Mouse (Mus musculus) embryonic facial prominence, embryonic 11.5 days (tissue): ENCODE measurements at regions not wholly inside any gene's neighbourhood (a gene's known extent, or its start where the extent isn't known, plus 50 kb on each side); places are given as distances from the start of the nearest gene placed in this dataset.

Experiments used
- ATAC-seq: fragments of 200-750 bp; cut with Nextera tagmentation; replicated peaks from 2 replicates; pipeline ENCODE4 v1.8.0; 2017; ENCODE audit warnings: low read depth; ENCODE audit not compliant: insufficient number of reproducible peaks, low FRiP score, low TSS enrichment
- DNase-seq: peaks from one replicate; pipeline ENCODE4 v3.0.0-alpha.2; 2015; ENCODE audit warnings: low spot score
- H3K27ac ChIP-seq: fragments of 300-500 bp; sonication (generic); replicated peaks from 2 replicates; pipeline ENCODE4 v1.5.1; 2014; ENCODE audit warnings: mild to moderate bottlenecking, low read depth, low read length, control low read depth
- H3K27me3 ChIP-seq: fragments of 300-500 bp; sonication (generic); 2 replicates; pipeline ENCODE4 v1.6.1; 2014; ENCODE audit warnings: mild to moderate bottlenecking, low read length, moderate library complexity, mixed read lengths; ENCODE audit not compliant: control insufficient read depth, insufficient read depth
- H3K36me3 ChIP-seq: fragments of 300-500 bp; sonication (generic); replicated peaks from 2 replicates; pipeline ENCODE4 v1.6.1; 2014; ENCODE audit warnings: low read depth, mild to moderate bottlenecking, low read length, moderate library complexity, mixed read lengths; ENCODE audit not compliant: control insufficient read depth, insufficient read depth
- H3K4me1 ChIP-seq: fragments of 300-500 bp; sonication (generic); 2 replicates; pipeline ENCODE4 v1.6.1; 2014; ENCODE audit warnings: low read length, mixed read lengths; ENCODE audit not compliant: control insufficient read depth, insufficient read depth
- H3K4me2 ChIP-seq: fragments of 300-500 bp; sonication (generic); 2 replicates; pipeline ENCODE4 v1.6.1; 2014; ENCODE audit warnings: low read depth, mild to moderate bottlenecking, control low read depth, low read length, moderate library complexity
- H3K4me3 ChIP-seq: fragments of 300-500 bp; sonication (generic); 2 replicates; pipeline ENCODE4 v1.5.1; 2014; ENCODE audit warnings: low read depth, low read length, control low read depth
- H3K9ac ChIP-seq: fragments of 300-500 bp; sonication (generic); replicated peaks from 2 replicates; pipeline ENCODE4 v1.6.1; 2014; ENCODE audit warnings: mild to moderate bottlenecking, control low read depth, low read length
- H3K9me3 ChIP-seq: fragments of 300-500 bp; sonication (generic); replicated peaks from 2 replicates; pipeline ENCODE4 v1.6.1; 2016; ENCODE audit warnings: mild to moderate bottlenecking, low read length, inconsistent platforms, mixed read lengths; ENCODE audit not compliant: control insufficient read depth
- WGBS: fragments of 180-500 bp; shearing (Covaris S2); extraction: QIAGEN DNeasy Blood & Tissue Kit; methylation state at CpG from one replicate; pipeline ENCODE4 v1.1.7; 2014; 5-methylcytosine and 5-hydroxymethylcytosine counted together

- H3K9me3 ChIP-seq = no peaks in the 10 kb centered on the region
Observed at GRCm38 (mm10) chr1:55963867-55964266, 558.1 kb downstream of the Plcl1 start.

GRCm38 (mm10) chr1:55966273-55966672 lies 560.6 kb downstream of the Plcl1 start:
- H3K27me3 ChIP-seq = no peaks in the 10 kb centered on the region
- no peaks in the 10 kb centered on the region for H3K9me3 ChIP-seq
- no peak overlapping the region for H3K9ac ChIP-seq
- DNase-seq = no peak
- no peak for ATAC-seq
- no peak overlapping the region for H3K27ac ChIP-seq
- no peaks in the 10 kb centered on the region for H3K4me1 ChIP-seq
- H3K4me3 ChIP-seq = no peak overlapping the region
- no peak overlapping the region for H3K4me2 ChIP-seq
- WGBS = 87% methylated on average over 2 of the region's 2 CpGs
- H3K36me3 ChIP-seq = no peaks in the 10 kb centered on the region

More at GRCm38 (mm10) chr1:55963867-55964266, 558.1 kb downstream of the Plcl1 start:
- Histone ChIP-seq H3K4me3 (no peak overlapping the region), H3K4me1 (no peaks in the 10 kb centered on the region), H3K4me2 (no peak overlapping the region), H3K36me3 (no peaks in the 10 kb centered on the region), H3K9ac (no peak overlapping the region), H3K27ac (no peak overlapping the region), H3K27me3 (no peaks in the 10 kb centered on the region)
- DNase-seq (no peak), ATAC-seq (no peak)
- WGBS = 84% methylated on average over 5 of the region's 5 CpGs

GRCm38 (mm10) chr1:55967869-55968268 lies 562.1 kb downstream of the Plcl1 start:
- H3K9ac ChIP-seq = no peak overlapping the region
- no peak for ATAC-seq
- no peak overlapping the region for H3K4me3 ChIP-seq
- no peaks in the 10 kb centered on the region for H3K9me3 ChIP-seq
- DNase-seq = no peak
- H3K36me3 ChIP-seq = no peaks in the 10 kb centered on the region
- no peaks in the 10 kb centered on the region for H3K27me3 ChIP-seq
- no peaks in the 10 kb centered on the region for H3K4me1 ChIP-seq
- H3K27ac ChIP-seq = no peak overlapping the region
- no peak overlapping the region for H3K4me2 ChIP-seq
- WGBS = 88% methylated on average over 7 of the region's 7 CpGs

GRCm38 (mm10) chr1:55977796-55978195 lies 572.1 kb downstream of the Plcl1 start:
- H3K9ac ChIP-seq = no peak overlapping the region
- no peak overlapping the region for H3K27ac ChIP-seq
- WGBS = 87% methylated on average over 3 of the region's 3 CpGs
- no peaks in the 10 kb centered on the region for H3K27me3 ChIP-seq
- H3K4me1 ChIP-seq = no peaks in the 10 kb centered on the region
- H3K36me3 ChIP-seq = no peaks in the 10 kb centered on the region
- no peak overlapping the region for H3K4me3 ChIP-seq
- H3K4me2 ChIP-seq = no peak overlapping the region
- DNase-seq = no peak
- no peaks in the 10 kb centered on the region for H3K9me3 ChIP-seq
- ATAC-seq = no peak

GRCm38 (mm10) chr1:55983522-55984066 lies 577.9 kb downstream of the Plcl1 start:
- DNase-seq (no peak), ATAC-seq (no peak; the same call in 1 of the 2 replicates)
- H3K27ac ChIP-seq = no peak overlapping the region
- H3K4me3 ChIP-seq = no peak overlapping the region
- no peak overlapping the region for H3K4me2 ChIP-seq
- H3K36me3 ChIP-seq = no peaks in the 10 kb centered on the region
- no peaks in the 10 kb centered on the region for H3K27me3 ChIP-seq
- WGBS = 74% methylated on average over 5 of the region's 5 CpGs
- H3K9me3 ChIP-seq = no peaks in the 10 kb centered on the region
- no peaks in the 10 kb centered on the region for H3K4me1 ChIP-seq
- H3K9ac ChIP-seq = no peak overlapping the region

GRCm38 (mm10) chr1:55997074-55997473 lies 591.4 kb downstream of the Plcl1 start:
- WGBS = 54% methylated on average over 6 of the region's 6 CpGs
- Histone ChIP-seq H3K9me3 (no peaks in the 10 kb centered on the region), H3K4me3 (no peak overlapping the region), H3K4me1 (no peaks in the 10 kb centered on the region), H3K27ac (no peak overlapping the region), H3K36me3 (no peaks in the 10 kb centered on the region), H3K27me3 (no peaks in the 10 kb centered on the region), H3K9ac (no peak overlapping the region), H3K4me2 (no peak overlapping the region)
- DNase-seq = peak; percentile 48
- no peak for ATAC-seq
